Mouse (Mus musculus) cerebellum, postnatal 36 days (tissue): ENCODE results near the gene Gm49342.
A peak's percentile ranks its signal among the peaks of the same experiment; 100 is the strongest.
"Not testable (repeated sequence)": the region's sequence is repeated elsewhere in the genome, so short reads cannot be mapped to it uniquely, and the experiment has no call there.

Source experiments
- DNase-seq, 2 experiments: peaks; one replicate each; pipeline ENCODE4 v3.0.0; 2021 to 2022; ENCODE audit warnings: mixed read lengths in 2 of 2

The Gm49342 gene

DNA sequence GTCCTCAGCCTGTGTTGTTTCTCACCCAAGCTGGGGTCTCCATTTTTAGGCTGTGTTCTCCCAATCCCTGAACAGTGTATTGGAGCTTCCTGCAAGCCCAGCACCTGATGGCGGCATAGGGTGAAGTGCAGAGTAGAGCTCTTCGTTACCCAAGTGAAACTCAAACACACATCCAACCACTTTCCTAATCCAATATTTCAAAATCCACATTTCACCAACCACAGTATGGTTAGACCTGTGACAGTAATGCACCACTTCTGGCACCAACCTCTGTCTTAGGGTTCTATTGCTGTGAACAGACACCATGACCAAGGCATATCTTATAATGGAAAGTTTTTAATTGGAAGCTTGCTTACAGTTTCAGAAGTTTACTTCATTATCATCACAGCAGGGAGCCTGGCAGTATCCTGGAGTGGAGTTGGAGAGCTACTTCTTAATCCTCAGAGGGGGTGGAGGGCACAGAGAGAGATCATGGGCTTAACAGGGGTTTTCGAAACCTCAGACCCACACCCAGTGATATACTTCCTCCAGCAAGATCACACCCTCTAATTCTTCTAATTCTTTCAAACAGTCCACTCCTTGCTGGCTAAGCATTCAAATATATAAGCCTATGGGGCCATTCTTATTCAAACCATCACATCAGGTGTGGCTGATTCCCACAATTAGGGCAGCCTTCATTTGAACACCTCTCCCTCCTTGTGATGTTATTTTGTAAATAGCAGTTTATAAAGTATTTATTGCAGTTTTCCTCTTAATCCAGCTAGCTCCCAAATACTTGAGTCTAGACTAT is 6.0 kb upstream of the Gm49342 start:
- no peak for DNase-seq

DNA sequence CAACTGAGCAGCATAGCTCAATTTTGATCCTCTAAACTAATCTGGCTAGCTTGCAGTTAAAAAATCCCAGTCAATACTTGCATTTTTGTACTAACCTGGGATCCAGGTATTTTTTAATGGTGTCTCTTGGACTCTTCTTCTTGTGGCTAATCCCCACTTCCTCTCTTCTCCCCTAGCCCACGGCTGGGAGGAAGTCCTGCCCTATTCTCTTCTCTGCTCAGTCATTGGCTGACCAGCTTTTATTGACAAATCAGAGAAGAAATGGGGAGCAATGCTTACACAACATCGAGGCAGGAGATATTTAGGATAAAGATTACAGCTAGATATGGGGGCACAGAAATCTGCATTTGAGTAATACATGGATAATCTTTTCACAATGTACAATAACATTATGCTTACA is 5.4 kb upstream of the Gm49342 start:
- no peak for DNase-seq

DNA sequence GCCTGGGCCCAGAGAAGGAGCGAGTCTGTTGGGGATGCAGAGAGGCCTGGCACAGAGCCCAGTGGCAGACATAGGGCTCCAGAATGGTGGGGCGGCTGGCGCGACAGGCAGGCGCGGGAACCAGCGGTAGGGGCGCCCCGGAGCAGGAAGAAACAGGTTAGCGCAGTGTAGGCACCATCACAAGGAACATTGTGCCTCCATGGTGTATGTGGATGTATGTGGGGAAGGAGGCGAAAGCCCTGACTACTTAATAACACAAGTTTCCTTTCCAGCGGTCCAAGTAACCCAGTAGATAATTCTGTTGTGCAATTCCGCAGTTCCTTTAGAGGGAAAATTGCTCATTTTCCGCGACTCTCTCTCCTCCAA is 334 bp downstream of the Gm49342 start:
- DNase-seq: not testable (repeated sequence)

DNA sequence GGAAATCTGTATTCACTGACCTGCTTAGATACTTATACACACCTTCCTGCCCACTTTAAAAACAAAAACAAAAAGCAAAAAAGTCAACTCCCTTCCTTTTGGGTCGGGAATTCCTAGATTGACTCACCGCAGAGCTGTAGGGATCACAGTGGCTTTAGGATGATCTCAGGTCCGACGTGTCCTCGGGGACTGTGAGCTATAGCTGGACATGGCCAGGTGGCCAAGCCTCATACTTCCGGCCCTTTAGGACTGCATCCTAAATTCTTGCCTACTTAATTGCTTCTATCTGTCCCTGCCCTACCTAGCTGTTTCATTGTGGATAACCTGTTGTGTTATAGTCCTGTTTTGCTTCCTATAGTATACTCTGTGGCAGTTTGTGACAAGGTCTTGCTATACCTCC is 764 bp downstream of the Gm49342 start:
- DNase-seq: not testable (repeated sequence)

DNA sequence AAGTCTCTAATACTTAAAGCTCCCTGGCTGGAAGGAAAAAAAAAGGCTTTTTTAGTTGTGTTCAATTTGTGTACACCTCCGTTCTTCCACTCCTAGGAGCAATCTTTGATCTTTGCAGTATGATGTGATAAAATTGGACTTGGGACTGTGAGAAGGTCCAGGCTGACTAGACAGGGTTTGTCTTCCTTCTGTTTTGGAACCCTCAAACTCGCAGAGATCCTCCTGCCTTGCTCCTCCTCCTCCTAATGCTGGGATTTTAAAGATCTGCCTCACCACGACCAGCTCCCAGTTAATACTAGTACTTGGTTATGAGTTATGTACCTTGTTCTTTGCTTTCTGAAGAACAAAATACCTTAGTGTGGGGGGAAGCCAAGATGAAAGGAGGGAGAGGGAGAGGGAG is 1.2 kb downstream of the Gm49342 start:
- not testable (repeated sequence) for DNase-seq

DNA sequence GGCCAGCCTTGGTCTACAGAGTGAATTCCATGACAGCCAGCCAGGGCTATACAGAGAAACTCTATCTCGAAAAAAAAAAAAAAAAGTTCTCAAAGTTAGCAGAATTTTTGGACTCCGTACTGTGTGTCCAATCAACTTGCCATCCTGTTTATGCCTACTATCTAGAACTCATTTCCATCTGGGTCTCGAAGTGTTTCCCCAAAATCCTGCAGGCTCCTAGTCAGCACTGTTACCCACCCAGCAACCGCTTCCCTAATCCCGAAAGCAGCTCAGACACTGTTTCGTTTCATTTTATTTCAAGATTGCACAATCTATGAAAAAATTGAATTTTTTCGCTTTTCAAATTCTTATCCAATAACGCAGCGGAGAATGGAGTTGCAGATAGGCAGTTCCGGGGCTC is 11.2 kb downstream of the Gm49342 start:
- no peak for DNase-seq

DNA sequence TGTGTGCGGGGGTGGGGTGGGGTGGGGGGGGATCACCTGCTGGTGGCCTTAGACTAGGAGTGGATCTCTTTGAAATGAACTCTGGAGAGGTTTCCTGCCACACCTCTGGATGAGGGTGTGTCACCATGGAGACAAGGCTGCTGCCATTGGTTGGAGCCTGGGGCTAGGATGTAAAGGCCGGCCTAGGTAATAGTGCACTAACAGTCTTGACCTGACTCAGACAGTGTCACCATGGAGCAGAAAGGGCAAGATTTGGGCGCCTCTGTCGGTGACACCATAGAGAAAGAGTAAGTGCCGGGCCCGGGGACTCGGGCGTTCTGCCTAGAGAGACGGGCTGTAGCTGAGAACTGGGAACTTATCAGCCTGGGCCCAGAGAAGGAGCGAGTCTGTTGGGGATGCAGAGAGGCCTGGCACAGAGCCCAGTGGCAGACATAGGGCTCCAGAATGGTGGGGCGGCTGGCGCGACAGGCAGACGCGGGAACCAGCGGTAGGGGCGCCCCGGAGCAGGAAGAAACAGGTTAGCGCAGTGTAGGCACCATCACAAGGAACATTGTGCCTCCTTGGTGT is 11.7 kb downstream of the Gm49342 start, which contains the start of gene Pnp2:
Gene Pnp2 (plus strand): TSS at position 51 of the 567 bp plus-strand sequence.
- peak; percentile 52 to 58 for DNase-seq

DNA sequence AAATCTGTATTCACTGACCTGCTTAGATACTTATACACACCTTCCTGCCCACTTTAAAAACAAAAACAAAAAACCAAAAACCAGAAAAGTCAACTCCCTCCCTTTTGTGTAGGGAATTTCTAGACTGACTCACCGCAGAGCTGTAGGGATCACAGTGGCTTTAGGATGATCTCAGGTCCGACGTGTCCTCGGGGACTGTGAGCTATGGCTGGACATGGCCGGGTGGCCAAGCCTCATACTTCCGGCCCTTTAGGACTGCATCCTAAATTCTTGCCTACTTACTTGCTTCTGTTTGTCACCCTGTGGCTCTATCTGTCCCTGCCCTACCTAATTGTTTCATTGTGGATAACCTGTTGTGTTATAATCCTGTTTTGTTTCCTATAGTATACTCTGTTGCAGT is 12.4 kb downstream of the Gm49342 start:
- not testable (repeated sequence) for DNase-seq

DNA sequence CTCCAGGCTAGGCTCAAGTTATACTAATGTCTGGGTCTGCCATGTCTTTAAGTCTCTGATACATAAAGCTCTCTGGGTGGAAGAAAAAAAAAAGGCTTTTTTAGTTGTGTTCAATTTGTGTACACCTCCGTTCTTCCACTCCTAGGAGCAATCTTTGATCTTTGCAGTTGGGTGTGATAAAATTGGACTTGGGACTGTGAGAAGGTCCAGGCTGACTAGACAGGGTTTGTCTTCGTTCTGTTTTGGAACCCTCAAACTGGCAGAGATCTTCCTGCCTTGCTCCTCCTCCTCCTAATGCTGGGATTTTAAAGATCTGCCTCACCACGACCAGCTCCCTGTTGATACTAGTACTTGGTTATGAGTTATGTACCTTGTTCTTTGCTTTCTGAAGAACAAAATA is 12.8 kb downstream of the Gm49342 start:
- DNase-seq: not testable (repeated sequence)

DNA sequence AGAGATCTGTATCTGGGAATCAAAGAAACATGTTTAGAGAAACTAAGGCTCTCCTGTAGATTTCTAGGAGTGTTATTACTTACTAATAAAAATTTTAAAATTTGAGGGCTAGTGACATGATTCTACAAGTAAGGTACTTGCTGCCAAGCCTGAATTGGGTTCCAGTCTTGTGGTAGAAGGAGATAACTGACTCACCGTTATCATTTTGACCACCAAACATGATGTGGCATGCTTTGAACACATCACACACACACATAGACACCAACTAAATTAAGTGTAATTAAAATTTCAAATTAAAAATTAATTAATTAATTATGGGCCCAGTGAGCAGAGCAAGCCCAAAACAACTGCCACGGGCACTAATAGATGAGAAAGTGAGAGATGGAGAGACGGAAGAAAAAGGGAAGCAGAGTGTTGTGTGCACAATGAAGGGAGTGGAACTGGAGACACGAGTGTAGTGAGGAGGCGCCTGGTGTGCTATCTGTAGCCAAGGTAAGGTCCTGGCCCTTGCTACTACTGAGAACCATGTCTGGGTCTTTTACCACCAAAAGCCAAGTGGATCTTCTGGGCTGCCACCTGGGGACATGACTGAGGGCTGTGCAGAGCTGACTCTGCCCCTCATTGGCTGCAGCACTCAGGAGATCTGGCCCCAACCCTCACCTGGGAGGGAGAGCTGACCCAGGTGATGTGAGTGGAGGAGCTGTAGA is 14.1 kb downstream of the Gm49342 start:
- not testable (repeated sequence) for DNase-seq

DNA sequence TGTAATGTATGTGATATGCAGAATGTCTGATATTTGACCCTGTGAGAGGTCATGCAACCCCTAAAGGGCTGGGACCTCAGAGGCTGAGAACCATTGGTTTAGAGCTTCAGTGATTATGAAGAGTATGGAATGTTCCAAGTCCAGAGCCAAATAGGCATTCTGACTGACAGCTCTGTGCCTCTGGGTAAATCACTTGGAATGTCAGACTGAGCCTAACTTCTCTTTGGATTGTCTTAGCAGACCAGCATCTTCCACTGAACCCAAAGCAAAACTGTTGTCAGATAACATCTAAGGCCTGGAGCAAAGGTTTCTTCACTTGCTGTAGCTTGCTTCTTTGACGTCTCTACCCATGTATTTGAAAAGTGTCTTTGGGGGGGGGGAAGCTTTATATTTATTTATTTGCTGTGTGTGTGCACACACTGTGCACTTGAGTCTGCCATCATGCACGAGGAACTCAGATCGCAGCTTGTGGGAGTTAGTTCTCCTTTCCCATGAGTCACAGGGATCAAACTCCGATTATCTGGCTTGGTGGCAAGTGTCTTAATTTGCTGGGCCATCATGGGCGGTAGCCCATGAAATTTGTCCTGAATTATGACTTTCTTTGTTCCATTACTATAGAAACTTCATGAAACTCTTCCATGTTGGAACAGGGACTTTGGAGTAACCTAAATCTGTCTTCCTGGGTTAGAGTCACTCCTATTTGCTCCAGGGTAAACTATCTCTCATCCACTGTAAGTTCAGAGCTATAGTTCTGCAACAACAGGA is 24.1 kb downstream of the Gm49342 start:
- no peak for DNase-seq

DNA sequence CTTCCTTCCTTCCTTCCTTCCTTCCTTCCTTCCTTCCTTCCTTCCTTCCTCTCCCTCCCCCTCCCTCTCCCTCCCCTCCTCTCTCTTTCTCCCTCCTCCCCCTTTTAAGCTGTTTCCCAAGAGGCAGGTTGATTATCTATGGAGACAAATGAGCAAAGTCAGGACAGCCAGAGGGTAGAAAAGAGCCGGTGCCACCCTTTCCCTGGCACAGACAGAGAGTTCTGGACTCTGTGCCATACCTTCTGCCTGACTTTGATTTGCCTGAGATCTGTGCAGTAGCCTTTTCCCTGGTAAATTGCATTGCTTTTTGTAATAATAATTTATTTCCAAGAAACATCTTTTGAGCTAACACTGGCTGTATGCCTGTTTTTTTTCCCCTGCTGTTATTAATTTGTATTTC is 24.7 kb downstream of the Gm49342 start:
- DNase-seq: no peak

DNA sequence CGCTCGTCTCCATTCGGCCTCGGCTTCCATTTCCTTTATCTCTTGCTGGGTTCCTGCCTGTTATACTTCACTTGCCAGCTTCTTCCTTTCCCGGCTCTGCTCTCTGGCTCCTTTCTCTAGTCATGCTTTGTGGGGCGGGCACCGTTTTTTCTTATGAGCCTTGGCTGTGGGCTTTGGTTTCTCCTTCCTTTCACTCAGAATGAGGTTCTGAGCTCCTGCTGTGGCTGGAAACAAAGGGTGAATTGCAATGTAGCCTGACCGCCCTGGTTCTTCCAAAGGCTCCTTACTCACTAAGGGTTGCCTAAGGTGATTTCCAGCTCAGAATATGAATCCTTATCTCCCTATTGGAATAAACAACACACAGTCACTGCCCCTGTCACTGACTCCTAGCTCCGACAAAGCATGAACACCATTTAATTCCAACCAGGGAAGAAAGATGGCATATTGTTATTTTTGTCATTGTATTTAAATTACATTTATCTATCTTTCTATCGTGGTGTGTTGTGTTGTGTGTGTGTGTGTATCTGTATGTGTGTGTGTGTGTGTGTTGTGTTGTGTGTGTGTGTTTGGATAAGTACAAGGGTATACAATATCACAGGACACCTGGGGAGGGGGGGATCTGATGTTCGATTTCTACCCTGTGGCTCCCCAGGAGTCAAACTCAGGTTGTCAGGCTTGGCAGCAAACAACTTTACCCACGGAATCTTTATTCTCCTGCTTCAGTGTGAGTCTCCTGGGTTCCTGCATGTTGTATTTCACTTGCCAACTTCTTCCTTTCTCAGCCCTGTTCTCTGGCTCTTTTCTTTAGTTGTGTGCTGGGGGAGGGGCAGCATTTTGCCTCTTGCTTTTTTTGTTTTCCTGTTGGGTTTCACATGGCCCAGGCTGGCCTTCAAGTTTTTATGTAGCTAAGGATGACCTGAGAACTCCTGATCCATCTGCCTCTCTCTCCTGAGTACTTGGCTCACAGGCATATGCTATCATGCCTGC is 25.5 kb downstream of the Gm49342 start:
- peak; percentile 17 to 27 for DNase-seq

DNA sequence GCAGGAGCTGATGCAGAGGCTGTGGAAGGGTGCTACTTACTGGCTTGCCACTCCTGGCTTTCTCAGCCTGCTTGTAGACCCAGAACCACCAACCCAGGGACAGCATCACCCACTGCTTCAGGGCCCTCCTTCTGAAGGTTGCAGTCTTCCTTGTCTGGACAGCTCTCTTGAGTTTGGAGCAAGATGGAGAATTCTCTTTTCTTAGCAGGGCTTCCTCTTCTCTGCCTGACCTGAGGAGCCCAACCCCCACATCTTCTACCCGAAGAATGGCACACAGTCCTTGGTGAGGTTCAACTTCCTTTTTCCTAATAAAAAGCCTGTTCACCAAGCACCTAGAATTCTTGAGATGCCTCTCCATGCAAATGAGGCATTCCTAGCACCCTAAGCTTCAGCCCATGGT is 26.5 kb downstream of the Gm49342 start:
- no peak for DNase-seq

DNA sequence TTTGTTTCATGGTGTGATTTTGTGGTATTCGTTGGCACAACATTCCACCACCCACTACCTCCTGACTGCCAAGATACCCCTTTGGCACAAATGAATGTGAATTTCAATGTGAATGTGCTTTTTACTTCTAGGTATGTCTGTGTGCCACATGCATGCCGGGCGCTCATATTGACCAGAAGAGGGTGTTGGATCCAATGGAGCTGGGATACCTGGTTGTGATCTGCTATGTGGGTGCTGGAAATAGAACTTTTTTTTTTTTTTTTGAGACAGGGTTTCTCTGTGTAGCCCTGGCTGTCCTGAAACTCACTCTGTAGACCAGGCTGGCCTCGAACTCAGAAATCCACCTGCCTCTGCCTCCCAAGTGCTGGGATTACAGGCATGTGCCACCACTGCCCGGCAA is 28.7 kb downstream of the Gm49342 start:
- DNase-seq: not testable (repeated sequence)

DNA sequence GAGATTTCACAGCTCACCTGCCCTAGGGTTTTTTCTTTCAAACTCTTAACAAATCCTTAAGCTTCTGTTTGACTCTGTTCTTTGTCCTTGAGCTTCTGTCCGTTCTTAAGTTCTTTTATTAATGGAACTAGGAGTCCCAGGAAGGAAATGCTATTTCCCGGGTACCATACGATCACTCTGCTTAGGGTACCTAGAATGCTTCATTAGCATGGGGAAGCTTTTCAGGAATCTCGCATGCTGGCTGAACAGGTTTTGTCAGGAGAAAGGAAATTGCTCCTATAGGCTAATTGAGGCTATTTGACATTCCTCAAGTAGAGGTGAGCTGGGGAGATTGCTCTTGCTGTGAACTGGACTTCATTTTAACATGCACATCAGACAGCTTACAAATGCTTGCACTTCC is 29.4 kb downstream of the Gm49342 start:
- DNase-seq: no peak

DNA sequence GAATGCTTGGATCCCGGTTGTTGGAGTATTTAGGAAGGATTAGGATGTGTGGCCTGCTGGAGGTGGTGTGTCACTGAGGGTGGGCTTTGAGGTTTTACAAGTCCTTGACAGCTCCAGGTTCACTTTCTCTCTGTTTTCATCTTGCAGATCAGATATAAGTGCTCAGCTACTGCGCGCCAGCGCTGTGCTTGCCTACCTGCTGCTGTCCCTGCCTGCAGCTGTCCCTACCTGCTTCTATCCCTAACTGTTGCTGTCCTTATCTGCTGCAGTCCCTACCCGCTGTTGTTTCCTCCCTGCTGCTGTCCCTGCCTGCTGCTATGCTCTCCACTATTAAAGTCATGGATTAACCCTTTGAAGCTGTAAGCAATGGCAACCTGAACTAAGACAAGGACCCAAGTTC is 30.7 kb downstream of the Gm49342 start:
- DNase-seq: no peak

DNA sequence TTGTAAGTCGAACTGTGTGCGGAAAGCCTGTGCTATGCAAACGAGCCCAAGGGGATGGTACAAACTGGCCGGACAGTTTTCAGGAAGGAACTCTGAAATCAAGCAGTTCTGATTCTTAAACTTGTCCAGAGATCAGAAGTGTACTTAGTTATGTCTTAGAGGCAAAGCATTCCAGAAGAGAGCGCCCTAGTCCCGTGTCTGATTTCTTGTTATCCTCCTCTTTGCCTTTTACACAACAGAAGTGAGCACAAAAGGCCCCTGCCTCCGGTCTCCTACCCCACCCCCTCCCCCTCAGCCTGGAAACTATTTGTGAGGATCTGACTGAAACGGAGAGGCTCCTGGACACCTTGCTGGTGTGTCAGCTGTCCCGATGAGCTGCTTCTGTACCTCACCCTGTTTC is 32.4 kb downstream of the Gm49342 start:
- no peak for DNase-seq

DNA sequence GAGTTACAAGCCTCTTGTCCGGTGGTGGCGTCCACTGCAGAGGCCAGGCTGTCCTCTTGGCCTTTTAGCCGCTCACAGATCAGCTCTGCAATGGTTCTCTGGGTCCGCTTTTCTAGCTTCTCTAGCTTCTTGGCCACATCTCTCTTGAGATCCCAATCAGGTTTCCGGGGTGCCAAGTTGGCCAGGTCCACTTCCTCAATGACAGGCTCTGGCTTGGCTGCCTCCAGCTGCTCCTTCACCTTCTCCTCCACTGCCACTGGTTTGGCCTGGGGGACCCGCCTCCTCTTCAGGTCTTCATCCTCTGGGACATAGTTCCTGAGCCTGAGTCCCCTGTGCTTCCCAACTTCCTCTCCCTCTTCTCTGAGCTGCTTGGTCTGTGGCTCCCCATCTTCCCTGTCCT is 34.1 kb downstream of the Gm49342 start:
- not testable (repeated sequence) for DNase-seq

DNA sequence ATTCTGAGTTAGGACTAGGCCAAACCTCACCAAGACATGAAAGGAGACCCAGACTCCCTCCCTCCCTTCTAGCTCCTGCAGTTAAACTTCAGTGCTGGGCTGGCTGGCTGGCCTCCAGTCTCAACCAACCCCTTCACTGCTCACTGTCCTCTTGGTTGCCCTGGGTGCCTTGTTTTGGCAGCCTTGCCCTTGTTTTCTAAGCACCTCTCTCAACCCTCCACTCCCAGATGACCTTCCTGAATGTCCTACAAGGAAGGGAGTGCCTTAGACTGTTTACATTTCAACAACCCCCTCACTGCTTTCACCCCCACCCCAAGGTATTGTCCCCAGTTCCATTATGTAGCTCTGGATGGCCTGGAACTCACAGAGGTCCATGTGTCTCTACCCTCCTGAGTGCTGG is 35.3 kb downstream of the Gm49342 start:
- no peak for DNase-seq

DNA sequence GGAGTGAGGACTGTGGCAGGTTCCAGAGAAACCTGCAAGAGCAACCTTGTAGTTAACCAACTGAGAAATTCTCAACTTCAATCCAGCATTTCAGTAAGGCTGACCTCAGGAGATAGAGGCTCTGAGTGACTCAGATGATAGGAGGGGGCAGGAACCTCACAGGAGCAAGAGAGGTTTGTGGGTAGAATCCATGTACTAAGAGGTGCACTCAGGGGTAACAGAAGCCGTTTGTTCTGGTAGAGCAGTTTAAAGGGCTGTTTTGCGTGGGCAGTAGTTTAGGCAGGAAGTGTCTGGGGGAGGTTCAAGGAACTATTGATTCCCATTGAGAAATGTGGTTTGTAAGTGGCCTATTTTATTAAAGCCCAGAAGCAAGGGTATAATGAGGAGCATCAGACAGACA is 36.9 kb downstream of the Gm49342 start:
- no peak for DNase-seq

DNA sequence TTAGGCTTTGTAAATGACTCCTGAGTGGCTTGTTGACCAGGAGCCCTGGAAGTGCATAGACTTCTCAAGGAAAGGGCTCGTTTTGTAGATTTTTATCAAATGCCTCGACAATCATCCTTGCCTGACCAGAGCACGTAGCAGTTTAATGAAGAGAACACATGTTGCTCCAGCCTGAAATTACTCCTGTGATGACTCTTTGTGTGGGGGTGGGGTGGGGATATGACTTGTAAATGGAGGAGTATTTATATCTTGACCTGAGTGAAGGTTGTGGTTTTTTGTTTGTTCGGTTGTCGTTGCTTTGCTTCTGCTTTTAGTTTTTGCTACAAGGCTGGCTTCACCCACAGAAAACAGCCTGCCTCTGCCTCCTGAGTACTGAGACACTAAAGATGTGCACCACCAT is 37.5 kb downstream of the Gm49342 start:
- no peak for DNase-seq
